Mouse (Mus musculus): ENCODE results near the gene Mtch2. TPM values are rescaled to one million over a fixed set of nuclear protein-coding genes. Genes with fewer than 3 reads are reported as not detected.

Mtch2 gene
- polyA plus RNA-seq, 1 experiment from 2014 or later = 227 TPM

DNA sequence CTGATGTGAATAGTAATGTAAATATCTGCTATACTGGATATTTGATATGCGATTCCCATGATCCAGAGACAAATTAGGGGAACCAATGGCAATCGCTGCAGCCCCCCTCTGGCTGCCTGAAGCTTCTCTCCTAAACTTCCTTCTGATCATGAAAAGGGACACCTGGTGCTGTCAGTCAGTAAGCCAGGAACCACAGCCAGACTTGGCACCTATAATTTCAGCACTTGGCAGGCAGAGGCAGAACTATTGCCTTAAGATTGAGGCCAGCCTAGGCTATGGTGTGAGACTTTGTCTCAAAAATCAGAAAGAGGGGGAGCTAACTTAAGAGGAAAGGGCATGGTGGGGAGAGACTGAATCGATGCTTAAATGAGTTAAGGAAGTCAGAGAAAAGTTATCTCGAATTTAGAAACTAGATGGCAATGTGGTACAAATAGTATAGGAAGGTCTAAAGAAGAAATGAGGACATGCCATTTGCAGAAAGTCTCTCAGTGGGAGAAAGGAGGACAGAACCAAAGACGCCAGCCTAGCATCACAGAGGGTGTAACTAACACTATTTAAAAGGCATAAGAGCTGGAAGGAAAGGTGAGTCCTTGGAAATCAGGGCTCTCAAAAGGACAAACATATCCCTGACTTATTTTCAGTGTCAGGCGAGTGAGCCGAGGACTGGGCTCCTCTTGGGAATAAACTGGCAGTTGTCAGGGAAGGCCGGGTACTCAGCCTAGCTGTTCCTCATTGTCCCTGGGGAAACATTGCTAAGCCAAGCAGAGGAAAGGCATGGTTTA lies 24.4 kb downstream of the Mtch2 start:
- Histone ChIP-seq H3K27ac (replicated peaks; ENCODE audit: low read depth, low read length) (no peak overlapping the region), H3K9ac (ENCODE audit: low read length) (no peak overlapping the region), H3K36me3 (ENCODE audit: control insufficient read depth, insufficient read depth, low read length) (peaks cover 3% of the 10 kb centered on the region; the same call in 1 of the 2 replicates), H3K4me3 (ENCODE audit: low read depth, low read length) (no peak overlapping the region), H3K4me1 (ENCODE audit: control insufficient read depth, insufficient read depth, low read length) (no peaks in the 10 kb centered on the region), H3K27me3 (ENCODE audit: control insufficient read depth, insufficient read depth, low read length) (no peaks in the 10 kb centered on the region), H3K9me3 (ENCODE audit: control insufficient read depth, low read length) (no peaks in the 10 kb centered on the region), H3K4me2 (ENCODE audit: low read depth, severe bottlenecking) (no peak overlapping the region)
- 75% methylated on average over 8 of the region's 8 CpGs for WGBS
- no peak for DNase-seq (ENCODE audit: low spot score)
- no peak for ATAC-seq (ENCODE audit: insufficient number of reproducible peaks, low FRiP score, low TSS enrichment, low read depth)

DNA sequence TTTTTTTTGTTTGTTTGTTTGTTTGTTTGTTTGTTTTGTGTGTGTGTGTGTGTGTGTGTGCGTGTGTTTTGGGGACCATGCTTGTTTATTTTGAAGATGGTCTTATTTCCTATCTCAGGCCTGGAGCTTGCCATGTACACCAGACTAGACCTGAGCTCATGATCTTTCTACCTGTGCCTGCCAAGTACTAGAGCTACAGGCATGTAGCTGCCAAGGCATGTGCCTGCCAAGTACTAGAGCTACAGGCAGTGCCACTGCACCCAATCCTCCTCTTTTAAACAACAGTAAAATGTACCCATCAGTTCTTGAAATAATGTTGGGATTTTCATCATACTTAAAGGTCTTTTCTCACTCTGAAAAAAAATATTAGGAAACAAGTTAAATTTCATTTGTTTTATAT lies 27.1 kb downstream of the Mtch2 start:
- Histone ChIP-seq H3K4me3 (ENCODE audit: low read depth, low read length) (no peak overlapping the region), H3K4me2 (ENCODE audit: low read depth, severe bottlenecking) (no peak overlapping the region), H3K27ac (replicated peaks; ENCODE audit: low read depth, low read length) (no peak overlapping the region), H3K4me1 (ENCODE audit: control insufficient read depth, insufficient read depth, low read length) (no peaks in the 10 kb centered on the region), H3K27me3 (ENCODE audit: control insufficient read depth, insufficient read depth, low read length) (no peaks in the 10 kb centered on the region), H3K36me3 (ENCODE audit: control insufficient read depth, insufficient read depth, low read length) (no peaks in the 10 kb centered on the region), H3K9ac (ENCODE audit: low read length) (no peak overlapping the region), H3K9me3 (ENCODE audit: control insufficient read depth, low read length) (no peaks in the 10 kb centered on the region)
- DNase-seq (ENCODE audit: low spot score) = no peak
- ATAC-seq (ENCODE audit: insufficient number of reproducible peaks, low FRiP score, low TSS enrichment, low read depth) = no peak
- 89% methylated on average over 1 of the region's 1 CpGs for WGBS

GRCm38 (mm10) chr2:90875239-90875638 lies 28.3 kb downstream of the Mtch2 start:
- H3K9me3 ChIP-seq (ENCODE audit: control insufficient read depth, low read length) = no peaks in the 10 kb centered on the region
- no peaks in the 10 kb centered on the region for H3K36me3 ChIP-seq (ENCODE audit: control insufficient read depth, insufficient read depth, low read length)
- H3K4me1 ChIP-seq (ENCODE audit: control insufficient read depth, insufficient read depth, low read length) = no peaks in the 10 kb centered on the region
- H3K9ac ChIP-seq (ENCODE audit: low read length) = no peak overlapping the region
- 83% methylated on average over 2 of the region's 2 CpGs for WGBS
- no peak overlapping the region for H3K27ac ChIP-seq (replicated peaks; ENCODE audit: low read depth, low read length)
- DNase-seq (ENCODE audit: low spot score) = no peak
- no peak overlapping the region for H3K4me3 ChIP-seq (ENCODE audit: low read depth, low read length)
- no peaks in the 10 kb centered on the region for H3K27me3 ChIP-seq (ENCODE audit: control insufficient read depth, insufficient read depth, low read length)
- H3K4me2 ChIP-seq (ENCODE audit: low read depth, severe bottlenecking) = no peak overlapping the region
- no peak for ATAC-seq (ENCODE audit: insufficient number of reproducible peaks, low FRiP score, low TSS enrichment, low read depth)

DNA sequence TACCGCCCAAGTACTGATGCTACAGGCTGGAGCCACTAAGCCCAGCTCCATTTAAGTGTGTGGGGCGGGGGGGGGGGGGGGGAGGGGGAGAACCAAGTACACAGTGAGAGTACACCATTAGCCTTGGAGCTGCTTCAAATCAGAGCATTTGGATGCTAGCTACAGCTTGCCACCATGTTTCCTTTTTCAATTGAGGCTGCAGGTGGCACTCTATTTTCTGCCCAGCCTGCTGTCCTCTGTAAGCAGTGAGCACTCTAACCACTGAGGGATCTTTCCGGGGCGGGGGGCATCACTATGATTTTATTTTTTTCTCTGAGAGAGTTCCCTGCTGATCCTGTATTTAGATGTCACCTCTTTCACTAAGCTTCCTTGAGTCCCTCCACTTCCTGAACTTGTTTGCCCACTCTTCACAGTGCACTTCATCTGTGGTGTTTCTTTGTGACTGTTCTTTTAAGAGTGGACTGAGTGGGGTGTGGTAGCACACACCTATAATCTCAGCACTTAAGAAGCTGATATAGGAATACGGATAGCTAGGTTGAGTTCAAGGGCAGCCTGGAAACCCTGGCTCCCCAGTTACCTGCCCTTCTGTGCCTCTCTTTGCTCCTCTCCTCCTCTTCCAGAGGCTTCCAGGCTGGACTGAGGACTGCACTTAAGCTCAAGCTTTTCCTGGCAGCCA lies 30.8 kb downstream of the Mtch2 start:
- DNase-seq (ENCODE audit: low spot score) (no peak), ATAC-seq (ENCODE audit: insufficient number of reproducible peaks, low FRiP score, low TSS enrichment, low read depth) (no peak)
- Histone ChIP-seq H3K4me3 (ENCODE audit: low read depth, low read length) (no peak overlapping the region), H3K4me2 (ENCODE audit: low read depth, severe bottlenecking) (no peak overlapping the region), H3K4me1 (ENCODE audit: control insufficient read depth, insufficient read depth, low read length) (no peaks in the 10 kb centered on the region), H3K9ac (ENCODE audit: low read length) (no peak overlapping the region), H3K36me3 (ENCODE audit: control insufficient read depth, insufficient read depth, low read length) (no peaks in the 10 kb centered on the region), H3K27me3 (ENCODE audit: control insufficient read depth, insufficient read depth, low read length) (no peaks in the 10 kb centered on the region), H3K27ac (replicated peaks; ENCODE audit: low read depth, low read length) (no peak overlapping the region), H3K9me3 (ENCODE audit: control insufficient read depth, low read length) (no peaks in the 10 kb centered on the region)
- 66% methylated on average over 4 of the region's 5 CpGs for WGBS

GRCm38 (mm10) chr2:90879419-90879818 lies 32.5 kb downstream of the Mtch2 start:
- DNase-seq (ENCODE audit: low spot score) = no peak
- ATAC-seq (ENCODE audit: insufficient number of reproducible peaks, low FRiP score, low TSS enrichment, low read depth) = no peak
- no peaks in the 10 kb centered on the region for H3K9me3 ChIP-seq (ENCODE audit: control insufficient read depth, low read length)
- H3K36me3 ChIP-seq (ENCODE audit: control insufficient read depth, insufficient read depth, low read length) = no peaks in the 10 kb centered on the region
- H3K9ac ChIP-seq (ENCODE audit: low read length) = no peak overlapping the region
- no peak overlapping the region for H3K27ac ChIP-seq (replicated peaks; ENCODE audit: low read depth, low read length)
- no peaks in the 10 kb centered on the region; the same call in 1 of the 2 replicates for H3K27me3 ChIP-seq (ENCODE audit: control insufficient read depth, insufficient read depth, low read length)
- no peak overlapping the region for H3K4me2 ChIP-seq (ENCODE audit: low read depth, severe bottlenecking)
- H3K4me1 ChIP-seq (ENCODE audit: control insufficient read depth, insufficient read depth, low read length) = no peaks in the 10 kb centered on the region
- no peak overlapping the region for H3K4me3 ChIP-seq (ENCODE audit: low read depth, low read length)

DNA sequence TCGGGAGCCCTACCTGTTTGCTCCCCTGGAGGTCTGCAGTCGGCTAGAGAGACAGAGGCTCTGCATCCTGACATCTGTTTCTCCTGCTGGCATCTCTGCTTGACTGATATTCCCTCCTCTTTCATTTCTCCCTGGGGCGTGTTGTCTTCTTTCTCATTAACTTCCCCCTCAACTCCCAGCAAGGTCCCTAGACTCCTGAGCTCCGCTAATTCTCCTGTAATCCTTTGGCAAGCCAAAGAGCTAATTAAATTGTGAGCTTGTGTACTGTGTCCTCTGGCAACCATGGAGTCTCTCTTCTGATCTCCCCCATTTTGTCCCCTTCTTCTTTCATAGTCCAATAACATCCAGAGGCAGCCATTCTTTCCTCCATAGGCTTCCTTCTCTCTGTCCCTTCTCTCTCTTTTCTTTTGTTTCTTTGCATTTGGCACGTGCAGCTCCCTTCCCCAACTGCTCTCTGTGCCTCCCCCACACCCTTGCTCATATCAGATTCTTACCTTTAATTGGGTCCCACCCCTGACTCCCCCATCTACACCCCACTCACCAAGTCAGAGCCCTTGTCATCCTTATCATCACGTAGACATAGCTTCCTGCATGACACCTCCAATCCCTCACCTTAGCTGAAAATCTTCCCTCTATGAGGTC lies 33.3 kb downstream of the Mtch2 start:
- Histone ChIP-seq H3K27ac (replicated peaks; ENCODE audit: low read depth, low read length) (no peak overlapping the region), H3K4me1 (ENCODE audit: control insufficient read depth, insufficient read depth, low read length) (no peaks in the 10 kb centered on the region; the same call in 1 of the 2 replicates), H3K4me2 (ENCODE audit: low read depth, severe bottlenecking) (no peak overlapping the region), H3K36me3 (ENCODE audit: control insufficient read depth, insufficient read depth, low read length) (no peaks in the 10 kb centered on the region), H3K4me3 (ENCODE audit: low read depth, low read length) (no peak overlapping the region), H3K9me3 (ENCODE audit: control insufficient read depth, low read length) (no peaks in the 10 kb centered on the region), H3K9ac (ENCODE audit: low read length) (no peak overlapping the region), H3K27me3 (ENCODE audit: control insufficient read depth, insufficient read depth, low read length) (peaks cover 7% of the 10 kb centered on the region)
- DNase-seq (ENCODE audit: low spot score) (no peak), ATAC-seq (ENCODE audit: insufficient number of reproducible peaks, low FRiP score, low TSS enrichment, low read depth) (no peak)
- 30% methylated on average over 6 of the region's 6 CpGs for WGBS

DNA sequence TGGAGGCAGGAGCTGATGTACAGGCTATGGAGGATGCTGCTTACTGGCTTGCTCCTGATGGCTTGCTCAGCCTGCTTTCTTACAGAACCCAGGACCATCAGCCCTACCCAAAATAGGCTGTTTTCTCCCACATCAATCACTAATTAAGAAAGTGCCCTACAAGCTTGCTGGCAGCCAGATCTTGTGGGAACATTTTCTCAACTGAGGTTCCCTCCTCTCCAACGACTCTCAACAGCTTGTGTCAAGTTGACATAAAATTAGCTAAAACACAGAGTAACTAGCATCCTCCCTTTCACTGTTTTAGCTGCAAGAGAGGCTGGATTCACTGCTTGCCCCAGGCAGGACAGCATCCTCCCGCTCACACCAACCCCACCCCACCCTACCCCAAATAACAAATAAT lies 34.9 kb downstream of the Mtch2 start:
- no peak for DNase-seq (ENCODE audit: low spot score)
- no peak overlapping the region for H3K4me3 ChIP-seq (ENCODE audit: low read depth, low read length)
- 72% methylated on average over 2 of the region's 2 CpGs for WGBS

DNA sequence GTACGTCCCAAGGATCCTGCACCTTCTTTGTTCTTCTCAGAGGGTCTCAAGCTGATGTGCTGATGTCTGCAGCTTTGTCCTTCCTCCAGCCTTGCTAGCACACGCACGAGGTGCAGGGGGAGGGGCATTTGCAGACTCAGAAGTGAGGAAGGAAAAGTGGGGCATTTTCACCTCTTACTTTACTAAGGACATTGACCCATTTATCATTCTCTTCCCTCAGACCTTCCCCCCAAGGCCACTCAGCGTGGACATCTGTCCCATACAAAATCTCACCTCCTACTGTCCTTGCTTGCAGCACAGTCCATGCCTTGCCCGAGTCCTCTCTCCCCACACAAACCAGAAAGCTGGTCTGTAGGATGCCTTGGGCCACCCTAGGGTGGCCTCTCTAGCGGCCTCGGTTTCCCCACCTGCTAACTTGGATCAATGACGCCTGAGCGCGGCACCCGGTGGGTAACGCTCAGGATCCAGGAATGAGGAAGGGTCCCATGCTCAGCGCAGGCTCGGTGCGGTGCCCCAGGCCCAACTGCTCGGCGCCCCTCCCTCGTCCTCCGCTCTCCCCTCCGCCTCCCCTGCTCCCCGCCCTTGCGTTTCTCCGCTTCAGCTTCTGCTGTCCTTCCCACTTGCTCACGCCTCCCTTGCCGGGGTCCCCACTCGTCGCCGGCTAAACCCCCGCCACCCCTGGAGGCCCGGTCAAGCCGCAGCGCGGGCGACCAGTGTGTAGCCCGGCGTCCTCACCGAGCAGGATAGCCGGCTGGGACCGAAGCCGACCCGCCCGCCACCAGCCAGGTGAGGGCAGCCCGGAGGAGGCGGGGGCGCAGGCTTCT lies 38.5 kb downstream of the Mtch2 start, which contains the start of gene C1qtnf4:
Gene C1qtnf4 (plus strand): TSS at position 643 of the 824 bp plus-strand sequence.
- H3K27me3 ChIP-seq (ENCODE audit: control insufficient read depth, insufficient read depth, low read length) = peaks cover 52% of the 10 kb centered on the region
- H3K4me1 ChIP-seq (ENCODE audit: control insufficient read depth, insufficient read depth, low read length) = peaks cover 3% of the 10 kb centered on the region
- no peak within 1 kb of the TSS for H3K27ac ChIP-seq (replicated peaks; ENCODE audit: low read depth, low read length)
- peak; percentile 69 for DNase-seq (ENCODE audit: low spot score)
- ATAC-seq (ENCODE audit: insufficient number of reproducible peaks, low FRiP score, low TSS enrichment, low read depth) = peak; percentile 44; the same call in 1 of the 2 replicates
- H3K4me3 ChIP-seq (ENCODE audit: low read depth, low read length) = peak within 1 kb of the TSS; percentile 55
- no peaks in the 10 kb centered on the region for H3K9me3 ChIP-seq (ENCODE audit: control insufficient read depth, low read length)
- H3K4me2 ChIP-seq (ENCODE audit: low read depth, severe bottlenecking) = peak within 1 kb of the TSS; percentile 95
- 2% methylated on average over 45 of the region's 45 CpGs for WGBS
- no peaks in the 10 kb centered on the region for H3K36me3 ChIP-seq (ENCODE audit: control insufficient read depth, insufficient read depth, low read length)
- peak within 1 kb of the TSS; percentile 63 for H3K9ac ChIP-seq (ENCODE audit: low read length)

More for the DNA sequence above, 34.9 kb downstream of the Mtch2 start:
- Histone ChIP-seq H3K27me3 (ENCODE audit: control insufficient read depth, insufficient read depth, low read length) (peaks cover 23% of the 10 kb centered on the region), H3K4me2 (ENCODE audit: low read depth, severe bottlenecking) (no peak overlapping the region), H3K27ac (replicated peaks; ENCODE audit: low read depth, low read length) (no peak overlapping the region), H3K36me3 (ENCODE audit: control insufficient read depth, insufficient read depth, low read length) (no peaks in the 10 kb centered on the region), H3K9me3 (ENCODE audit: control insufficient read depth, low read length) (no peaks in the 10 kb centered on the region), H3K4me1 (ENCODE audit: control insufficient read depth, insufficient read depth, low read length) (peaks cover 3% of the 10 kb centered on the region), H3K9ac (ENCODE audit: low read length) (no peak overlapping the region)
- no peak for ATAC-seq (ENCODE audit: insufficient number of reproducible peaks, low FRiP score, low TSS enrichment, low read depth)
